Mouse (Mus musculus) urinary bladder, postnatal 0 days (tissue): ENCODE results near the gene Gm4297. TPM values are rescaled to one million over a fixed set of nuclear protein-coding genes. Genes with fewer than 3 reads are reported as not detected.

Source experiments
- microRNA-seq: library from miRNA; unstranded; fragments of <30 nt; microRNA quantifications from one replicate; pipeline ENCODE4, GENCODE M21; 2016
- polyA plus RNA-seq: library from polyadenylated mRNA; unstranded; fragments of >200 nt; fragmentation: Nextera tagmentation; extraction: Ambion mirVana; gene quantifications from 2 replicates; pipeline ENCODE4 v1.2.1, GENCODE M21; 2015

Gene Gm4297
- not detected in 2 replicates for polyA plus RNA-seq

GRCm38 (mm10) chrX:24574795-24575194, at the start of gene Gm4297:
Gene Gm4297 (minus strand): TSS chrX:24574895.

Small RNA genes lying within 50 kb of the gene (microRNA-seq; reads per million reads assigned to microRNA genes)
- gene Gm27839 = not detected
- gene Gm27910 = not detected

Other genes with a start within 250 kb of the Gm4297 start
- not detected in 2 replicates for gene Gm5934, start 74.1 kb downstream of the Gm4297 start, polyA plus RNA-seq
- not detected in 2 replicates for gene Gm5935, start 200.3 kb upstream of the Gm4297 start, polyA plus RNA-seq